Mouse (Mus musculus): ENCODE data around the gene Dus3l. TPM values are rescaled to one million over a fixed set of nuclear protein-coding genes. Genes with fewer than 3 reads are reported as not detected.
A peak's percentile ranks its signal among the peaks of the same experiment; 100 is the strongest.

Dus3l gene
- total RNA-seq, 2 experiments from 2014 or later: 63.4 to 68.8 TPM

DNA sequence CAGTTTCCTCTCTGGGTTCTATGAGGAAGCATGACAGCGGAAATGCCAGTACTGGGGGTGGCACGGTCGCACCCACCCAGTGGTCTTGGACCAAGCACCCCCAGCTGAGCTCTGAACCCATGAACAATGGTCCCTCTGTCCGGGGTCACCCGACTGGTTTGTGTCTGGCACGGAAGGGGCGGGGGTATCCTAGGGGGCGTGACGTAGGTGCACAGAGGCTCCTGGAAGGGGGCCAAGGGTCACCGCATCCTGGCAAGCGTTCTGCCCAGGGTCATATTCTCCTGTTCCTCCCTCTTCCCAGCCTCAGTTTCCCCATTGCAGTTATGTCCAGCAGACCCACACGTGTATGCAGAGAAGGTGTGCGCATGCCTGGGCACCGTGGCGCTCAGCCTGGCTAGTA lies 11.1 kb upstream of the Dus3l start:
- DNase-seq (ENCODE audit: low spot score in 2 of 2): no peak

DNA sequence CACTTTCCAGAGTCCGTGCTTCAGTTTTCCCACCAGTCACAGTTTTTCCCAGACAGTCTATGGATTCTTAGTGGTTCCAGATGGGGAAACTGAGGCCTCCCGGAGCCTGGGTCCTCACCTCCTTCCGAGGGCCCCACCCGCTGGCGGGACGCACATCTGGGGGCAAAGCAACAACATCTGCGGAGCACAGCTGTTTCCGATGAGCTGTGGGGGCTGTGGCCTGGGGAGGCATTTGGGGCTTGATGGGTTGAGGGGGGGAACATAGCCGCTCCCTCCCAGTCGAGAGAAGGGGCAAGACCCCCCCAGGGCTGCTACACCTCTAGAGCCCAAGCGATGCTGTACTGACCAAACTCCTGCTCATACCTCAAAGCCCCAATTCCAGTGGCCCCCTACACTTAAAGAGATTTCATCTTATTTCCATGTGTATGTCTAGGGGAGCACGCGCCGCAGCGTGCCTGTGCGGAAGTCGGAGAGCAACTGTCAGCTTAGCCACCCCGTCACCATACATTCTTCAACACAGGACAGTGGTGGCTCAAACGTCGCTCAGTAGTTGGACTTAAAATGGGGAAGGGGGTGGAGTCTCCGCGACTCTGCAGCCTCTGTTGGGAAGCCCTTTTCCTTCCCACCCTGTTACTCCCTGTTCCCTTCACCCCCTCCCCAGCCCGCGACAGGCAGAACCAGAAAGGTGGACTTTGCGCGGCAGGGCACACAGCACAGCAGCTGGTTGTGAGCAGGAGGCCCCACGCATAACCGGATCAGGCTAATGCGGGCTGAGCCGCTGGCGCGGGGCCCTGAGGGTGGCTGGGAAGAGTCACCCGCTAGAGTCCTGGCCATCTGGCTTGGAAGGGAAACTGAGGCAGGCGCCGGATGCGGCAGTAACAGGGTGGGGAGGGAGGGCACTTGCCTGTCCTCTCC lies 10.0 kb upstream of the Dus3l start:
- DNase-seq (ENCODE audit: low spot score in 2 of 2): no peak

DNA sequence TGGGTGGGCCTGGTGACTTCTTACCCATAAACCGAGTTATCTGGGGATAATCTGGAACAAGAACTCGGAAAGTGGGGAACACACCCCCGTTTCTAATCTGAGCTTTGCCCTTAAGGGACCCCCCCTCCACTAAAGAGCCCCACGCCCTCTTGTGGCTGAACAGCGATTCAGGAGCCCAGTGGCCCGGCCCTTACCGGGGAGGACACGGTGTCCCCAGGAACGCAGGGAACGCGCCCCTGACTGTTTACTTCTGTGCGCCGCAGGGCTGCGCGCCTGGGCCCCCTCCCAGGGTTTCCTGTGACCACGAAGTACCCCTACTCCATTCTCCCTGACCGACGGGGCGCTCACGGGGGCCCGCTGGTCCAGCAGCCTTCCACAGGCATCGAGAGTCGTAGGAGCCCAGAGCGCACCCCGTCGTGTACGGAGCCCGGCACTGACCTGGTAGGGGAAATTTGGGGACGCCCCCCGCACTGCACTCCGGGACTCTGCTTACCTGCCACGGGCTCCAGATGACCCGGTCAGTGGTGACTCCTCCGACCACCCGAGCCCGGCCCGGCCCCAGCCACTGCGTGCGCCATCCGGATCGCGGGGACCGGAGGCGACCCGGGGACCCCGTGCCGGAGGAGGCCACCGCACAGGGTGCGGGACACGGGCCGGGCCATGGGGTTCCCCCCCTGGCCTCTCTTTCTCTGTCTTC lies 7.7 kb upstream of the Dus3l start:
- DNase-seq (ENCODE audit: low spot score in 2 of 2): no peak

DNA sequence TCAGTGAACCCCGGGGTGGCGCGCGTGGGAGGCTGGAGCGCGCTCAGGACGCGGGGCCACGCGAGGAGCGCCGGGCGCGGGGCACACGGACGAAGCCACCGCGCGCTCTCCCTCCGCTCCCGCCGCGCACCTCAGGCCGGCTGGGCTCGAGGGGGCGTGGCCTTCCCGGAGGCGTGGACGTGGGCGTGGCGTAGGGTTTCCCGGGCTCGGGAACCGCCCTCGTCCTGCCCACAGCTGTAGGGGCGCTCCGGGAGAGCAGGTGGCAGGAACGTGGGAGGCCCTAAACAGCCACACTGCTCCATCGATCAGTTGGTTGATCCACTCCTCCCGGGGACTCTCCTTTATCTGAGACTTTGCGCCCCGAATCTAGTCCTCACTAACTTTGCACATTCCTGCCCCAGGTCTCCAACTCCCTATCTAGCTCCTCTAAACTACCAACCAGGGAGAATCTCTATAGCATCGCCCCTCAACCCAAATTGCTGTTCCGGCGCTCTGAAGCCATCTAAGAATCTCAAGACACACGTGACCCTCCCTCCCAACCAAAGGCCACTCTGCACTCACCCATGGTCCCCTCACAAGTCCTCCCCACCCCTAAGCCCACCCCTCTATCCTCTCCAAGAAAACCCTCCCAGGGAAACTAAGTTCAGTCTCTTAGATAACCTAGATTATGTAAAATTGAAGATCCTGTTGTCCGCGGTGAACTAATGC lies 7.0 kb upstream of the Dus3l start, which contains the start of gene Nrtn:
Nrtn (minus strand) TSS at position 115 of the 708 bp plus-strand sequence.
- DNase-seq (ENCODE audit: low spot score in 2 of 2): peak in 1 of 2 experiments; percentile 61

DNA sequence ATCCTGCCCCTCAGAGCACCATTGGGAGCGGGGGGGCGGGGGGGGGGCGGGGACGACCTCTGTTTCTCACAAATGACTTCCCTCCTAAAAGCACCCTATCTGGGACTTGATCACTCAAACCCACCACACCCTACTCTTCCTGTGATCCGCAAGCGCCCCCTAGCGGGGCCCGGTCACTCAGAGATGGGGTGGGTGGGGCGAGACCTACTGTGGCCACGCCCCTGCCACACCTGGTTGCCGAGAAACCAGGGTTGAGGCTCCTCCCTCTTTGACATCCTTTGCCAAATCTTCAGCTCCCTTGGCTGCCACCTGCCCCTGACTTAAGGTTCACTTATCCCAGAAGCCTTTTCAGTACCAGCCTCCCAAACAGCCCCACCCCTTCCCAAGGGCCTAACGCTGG lies 6.4 kb upstream of the Dus3l start:
- DNase-seq (ENCODE audit: low spot score in 2 of 2): peak in 1 of 2 experiments; percentile 67

DNA sequence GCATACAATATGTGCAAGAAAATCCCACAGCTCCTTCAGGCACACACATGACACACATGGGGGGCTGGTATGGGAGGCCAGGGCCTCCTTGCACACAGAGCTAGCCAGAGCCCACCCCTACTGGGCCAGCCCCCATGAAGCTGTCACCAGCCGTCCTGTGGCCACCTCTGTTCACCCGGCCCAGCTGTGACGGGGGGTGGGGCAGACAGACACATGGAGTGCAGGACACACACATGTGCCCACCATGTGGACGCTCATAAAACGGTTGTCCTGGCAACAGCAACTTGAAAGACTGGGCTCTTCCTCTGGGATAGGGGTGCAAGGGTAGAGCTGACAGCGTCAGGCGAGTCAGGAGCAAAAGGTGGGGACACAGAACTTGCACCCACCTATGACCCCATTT lies 5.3 kb upstream of the Dus3l start:
- DNase-seq (ENCODE audit: low spot score in 2 of 2): no peak

DNA sequence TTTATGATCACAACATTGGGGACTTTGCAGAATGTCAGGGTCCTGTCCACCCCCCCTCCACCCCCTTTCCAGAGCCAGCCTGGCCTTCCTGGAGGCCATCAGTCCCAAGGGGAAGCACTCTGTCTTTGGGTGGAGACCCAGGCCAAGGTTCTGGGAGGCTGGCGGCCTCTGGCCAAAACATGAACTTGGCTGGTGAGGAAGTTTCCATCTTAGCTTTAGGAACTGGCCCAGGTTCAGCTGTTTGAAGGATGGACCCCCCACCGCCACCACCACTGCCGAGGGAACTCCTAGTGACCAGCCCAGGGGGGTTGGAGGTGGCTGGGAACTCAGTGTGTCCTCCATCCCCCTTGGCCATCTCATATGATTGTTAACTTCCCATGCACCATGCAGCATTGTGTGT lies 3.5 kb upstream of the Dus3l start:
- no peak for DNase-seq (ENCODE audit: low spot score in 2 of 2)

DNA sequence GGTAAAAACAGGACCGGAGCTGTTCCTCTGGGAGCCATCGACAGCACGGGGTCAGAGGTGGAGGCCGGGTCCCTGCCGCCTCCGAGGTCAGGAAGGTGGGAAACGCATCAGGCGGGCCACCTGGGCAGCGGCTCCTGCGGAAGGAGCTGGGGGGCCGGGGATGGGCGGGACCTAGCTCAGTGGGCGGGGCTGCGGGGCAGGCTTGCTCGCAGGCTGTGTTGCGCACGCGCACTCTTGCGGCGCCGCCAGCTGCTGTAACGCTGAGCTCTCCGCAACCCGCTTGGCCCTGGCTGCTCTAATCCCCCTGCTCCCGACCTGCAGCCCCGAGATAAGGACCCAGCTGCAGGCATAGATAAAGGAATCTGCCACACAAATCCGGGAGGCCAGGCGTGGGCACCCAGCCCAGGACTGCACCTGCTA lies 2.6 kb upstream of the Dus3l start:
- DNase-seq (ENCODE audit: low spot score in 2 of 2): peak; percentile 79 to 88

DNA sequence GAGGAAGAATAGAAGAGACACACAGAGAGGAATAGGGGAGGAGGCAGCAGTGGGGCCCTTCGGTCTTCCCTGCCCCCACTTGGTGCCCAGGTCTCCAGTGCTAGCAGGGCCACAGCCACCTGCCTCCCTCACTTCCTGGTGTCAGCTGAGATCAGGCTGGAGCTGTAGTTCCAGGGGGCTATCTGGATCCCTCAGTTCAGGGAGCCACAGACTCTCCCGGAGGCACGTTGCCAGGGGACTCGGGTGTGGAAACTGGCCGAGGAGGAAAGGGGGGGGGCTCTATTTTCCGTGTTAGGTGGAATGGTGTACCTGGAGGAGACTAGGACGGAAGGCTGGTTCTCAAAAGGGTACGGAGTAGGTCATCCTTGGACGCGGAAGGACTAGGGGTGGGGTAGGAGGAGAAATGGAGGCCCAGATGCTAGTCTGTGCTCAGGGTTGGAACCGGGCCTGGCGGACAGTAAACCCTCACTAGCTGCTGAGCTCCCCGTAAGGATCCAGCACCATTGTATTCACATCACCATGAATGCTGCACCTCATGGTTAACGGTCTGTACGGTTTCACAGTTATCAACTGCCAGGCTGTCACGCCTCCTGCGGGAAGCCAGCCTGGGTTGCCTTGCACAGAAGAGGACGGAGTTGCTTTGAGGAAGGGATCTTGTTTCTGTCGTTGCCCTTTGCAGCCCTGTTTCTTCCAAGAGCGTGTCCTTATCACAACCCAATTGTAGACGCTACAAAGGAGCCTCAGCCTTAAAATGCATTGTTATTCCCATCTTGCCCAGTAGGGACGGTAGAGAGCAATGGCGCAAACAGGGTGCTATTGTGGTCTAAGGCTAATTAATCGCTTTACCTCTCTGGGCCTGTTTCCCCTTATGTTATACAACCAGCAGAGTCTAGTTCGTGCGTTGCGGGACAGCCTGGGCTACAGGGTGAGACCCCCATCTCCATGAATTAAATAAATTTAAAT lies 1.5 kb upstream of the Dus3l start:
- DNase-seq (ENCODE audit: low spot score in 2 of 2): peak in 1 of 2 experiments; percentile 77

DNA sequence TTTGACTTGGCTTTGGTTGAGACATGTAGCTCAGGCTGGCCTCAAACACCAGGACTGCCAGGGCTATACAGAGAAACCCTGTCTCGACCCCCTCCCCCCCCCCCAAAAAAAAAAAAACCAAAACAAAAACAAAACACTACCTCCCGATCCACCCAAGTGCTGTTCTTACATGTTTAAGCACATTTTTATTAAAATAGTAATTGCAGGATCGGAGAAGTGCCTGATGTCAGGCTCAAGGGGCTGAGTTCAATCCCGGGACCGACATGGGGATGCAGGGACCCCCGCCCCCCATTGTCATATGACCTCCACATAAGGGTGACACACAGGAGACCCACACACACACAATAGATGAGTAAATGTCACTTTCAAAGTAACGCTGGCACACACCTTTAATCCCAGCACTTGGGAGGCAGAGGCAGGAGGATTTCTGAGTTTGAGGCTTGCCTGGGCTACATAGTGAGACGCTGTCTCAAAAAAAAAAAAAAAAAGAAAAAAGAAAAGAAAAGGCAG lies 761 bp upstream of the Dus3l start:
- DNase-seq (ENCODE audit: low spot score in 2 of 2): no peak

DNA sequence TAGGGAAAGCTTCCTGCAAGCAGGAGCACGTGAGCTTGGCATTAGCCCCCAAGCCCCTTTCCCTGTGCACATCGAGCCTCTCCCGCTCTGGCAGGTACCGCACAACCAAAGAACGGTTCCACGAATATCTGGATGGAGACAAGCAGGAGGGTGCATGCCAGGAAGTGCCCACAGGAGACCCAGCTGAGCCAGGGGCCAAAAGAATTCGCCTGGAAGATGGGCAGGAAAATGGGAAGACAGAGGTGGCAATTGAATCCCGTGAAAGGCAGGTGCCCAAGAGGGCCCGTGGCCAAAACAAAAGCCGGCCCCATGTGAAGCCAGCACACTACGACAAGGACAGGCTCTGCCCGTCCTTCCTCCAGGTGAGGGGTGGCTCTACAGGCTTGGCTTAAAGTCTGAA lies 874 bp downstream of the Dus3l start:
- no peak for DNase-seq (ENCODE audit: low spot score in 2 of 2)

DNA sequence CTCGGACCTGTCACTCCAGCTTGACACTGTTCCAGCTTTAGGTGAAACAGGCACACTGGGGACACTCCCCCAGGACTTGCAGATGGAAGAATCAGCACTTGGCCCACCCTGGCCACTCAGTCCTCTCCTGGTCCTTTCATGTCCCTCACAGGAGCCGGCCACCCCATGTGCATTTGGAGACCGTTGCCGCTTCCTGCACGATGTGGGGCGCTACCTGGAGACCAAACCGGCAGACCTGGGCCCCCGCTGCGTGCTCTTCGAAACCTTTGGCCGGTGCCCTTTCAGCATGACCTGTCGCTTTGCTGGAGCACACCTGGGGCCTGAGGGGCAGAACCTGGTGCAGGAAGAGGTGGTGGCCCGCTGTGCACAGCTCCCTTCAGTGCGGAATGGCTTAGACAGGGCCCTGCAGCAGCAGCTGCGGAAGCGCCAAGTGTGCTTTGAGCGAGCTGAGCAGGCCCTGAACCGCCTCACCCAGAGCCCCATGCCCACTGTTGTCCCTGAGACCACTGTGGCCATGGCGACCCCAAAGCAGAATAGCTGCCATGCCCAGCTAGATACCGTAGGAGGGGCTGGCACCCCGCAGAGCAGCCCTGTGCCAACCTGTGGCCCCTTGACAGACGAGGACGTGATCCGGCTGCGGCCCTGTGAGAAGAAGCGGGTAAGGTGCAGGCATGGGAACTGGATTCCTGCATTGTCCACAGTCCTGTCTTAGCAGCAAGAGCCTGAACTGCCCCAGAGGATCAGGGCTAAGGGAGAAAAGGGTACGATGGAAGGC lies 2.3 kb downstream of the Dus3l start:
- no peak for DNase-seq (ENCODE audit: low spot score in 2 of 2)

DNA sequence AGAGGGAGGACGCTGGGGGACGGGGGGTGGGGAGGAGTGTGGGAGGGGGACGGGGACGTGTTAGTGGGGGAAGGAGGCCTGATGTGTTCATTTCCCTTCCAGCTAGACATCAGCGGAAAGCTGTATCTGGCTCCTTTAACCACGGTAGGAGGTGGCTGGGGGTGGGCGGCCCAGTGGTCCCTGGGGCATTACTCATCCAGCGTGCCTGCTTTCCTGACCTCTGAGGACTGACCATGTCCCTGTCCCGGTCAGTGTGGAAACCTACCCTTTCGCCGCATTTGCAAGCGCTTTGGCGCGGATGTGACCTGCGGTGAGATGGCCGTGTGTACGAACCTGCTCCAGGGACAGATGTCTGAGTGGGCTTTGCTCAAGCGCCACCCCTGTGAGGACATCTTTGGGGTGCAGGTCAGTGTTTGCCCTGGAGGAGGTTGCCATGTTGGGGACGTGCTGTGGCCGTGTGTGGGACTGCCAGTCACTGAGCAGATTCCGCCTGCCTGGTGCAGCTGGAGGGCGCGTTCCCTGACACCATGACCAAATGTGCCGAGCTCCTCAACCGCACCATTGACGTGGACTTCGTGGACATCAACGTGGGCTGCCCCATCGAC lies 3.1 kb downstream of the Dus3l start:
- DNase-seq (ENCODE audit: low spot score in 2 of 2): no peak

DNA sequence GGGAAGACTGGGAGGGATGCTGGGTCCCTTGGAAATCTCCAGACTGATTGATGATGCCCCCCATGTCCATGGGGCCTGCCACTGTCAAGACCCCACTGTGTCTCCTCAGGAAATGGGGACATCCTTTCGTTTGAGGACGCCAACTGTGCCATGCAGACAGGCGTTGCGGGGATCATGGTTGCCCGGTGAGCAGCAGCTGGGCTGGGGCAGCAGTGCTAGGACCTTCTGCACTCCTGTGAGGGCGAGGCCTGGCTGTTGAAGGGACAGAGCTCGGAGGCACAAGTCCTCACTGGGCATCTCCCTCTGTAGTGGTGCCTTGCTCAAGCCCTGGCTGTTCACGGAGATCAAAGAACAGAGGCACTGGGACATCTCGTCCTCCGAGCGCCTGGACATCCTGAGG lies 4.4 kb downstream of the Dus3l start:
- no peak for DNase-seq (ENCODE audit: low spot score in 2 of 2)

DNA sequence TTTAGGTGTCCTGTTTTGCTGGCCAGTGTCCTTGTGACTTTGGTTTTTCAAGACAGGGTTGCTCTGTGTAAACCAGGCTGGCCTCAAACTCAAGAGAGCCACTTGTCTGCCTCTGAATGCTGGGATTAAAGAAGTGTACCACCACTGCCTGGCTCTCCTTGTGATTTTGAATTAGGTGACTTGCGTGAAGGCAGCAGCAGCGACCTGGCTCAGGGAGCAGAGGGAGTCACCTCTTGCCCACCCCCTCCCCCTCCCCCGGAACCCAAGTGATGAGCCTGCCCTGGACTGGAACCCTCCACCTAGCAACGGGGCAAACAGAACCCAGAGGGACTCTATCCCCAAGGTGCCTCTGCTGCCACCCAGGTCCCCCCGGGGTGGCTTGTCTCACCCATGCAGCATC lies 5.4 kb downstream of the Dus3l start, which contains the start of gene Prr22:
Prr22 (plus strand) TSS at position 301 of the 400 bp plus-strand sequence.
- DNase-seq (ENCODE audit: low spot score in 2 of 2): no peak

DNA sequence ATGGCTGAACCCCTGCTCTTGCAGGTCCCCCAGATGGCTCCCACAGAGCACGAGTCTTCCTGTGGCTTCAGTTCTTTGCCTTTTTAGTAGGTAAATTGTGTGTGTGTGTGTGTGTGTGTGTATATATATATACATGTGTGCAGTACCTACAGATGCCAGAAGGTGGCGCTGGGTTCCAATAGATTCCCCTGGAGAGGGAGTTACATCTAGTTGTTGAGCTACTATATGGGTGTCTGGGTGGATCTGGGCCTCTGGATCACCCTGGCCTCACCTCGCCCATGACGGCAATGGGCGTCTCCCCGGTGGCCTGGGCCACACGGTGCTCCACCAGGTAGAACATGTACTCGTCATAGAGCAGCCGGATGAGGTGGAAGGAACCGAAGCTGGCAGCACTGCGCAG lies 13.0 kb downstream of the Dus3l start:
- no peak for DNase-seq (ENCODE audit: low spot score in 2 of 2)

DNA sequence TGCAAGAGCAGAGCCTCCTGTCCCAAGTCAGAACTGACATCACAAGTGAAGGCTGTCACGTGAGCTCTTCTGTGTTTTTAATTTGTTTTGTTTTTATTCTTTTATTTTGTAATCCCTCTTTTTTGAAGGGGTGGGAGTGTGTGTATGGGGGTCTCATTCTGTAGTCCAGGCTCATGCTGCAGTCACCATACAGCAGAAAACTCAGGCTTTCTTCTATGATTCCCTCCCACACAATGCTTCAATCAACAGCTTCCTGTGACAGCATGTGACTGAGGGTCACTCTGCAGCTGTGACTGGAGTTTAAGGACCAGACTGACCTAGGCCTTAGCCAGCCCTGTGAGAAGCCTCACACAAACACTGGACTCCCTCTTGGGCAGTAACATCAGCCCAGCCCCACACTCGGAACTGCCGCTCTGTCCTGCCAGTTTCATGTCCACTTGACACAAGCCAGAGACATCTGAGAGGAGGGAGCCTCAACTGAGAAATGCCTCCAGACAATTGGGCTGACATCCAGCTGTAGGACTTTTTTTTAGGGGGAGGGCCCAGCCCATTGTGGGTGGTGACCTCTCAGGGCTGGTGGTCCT lies 14.3 kb downstream of the Dus3l start:
- DNase-seq (ENCODE audit: low spot score in 2 of 2): no peak

DNA sequence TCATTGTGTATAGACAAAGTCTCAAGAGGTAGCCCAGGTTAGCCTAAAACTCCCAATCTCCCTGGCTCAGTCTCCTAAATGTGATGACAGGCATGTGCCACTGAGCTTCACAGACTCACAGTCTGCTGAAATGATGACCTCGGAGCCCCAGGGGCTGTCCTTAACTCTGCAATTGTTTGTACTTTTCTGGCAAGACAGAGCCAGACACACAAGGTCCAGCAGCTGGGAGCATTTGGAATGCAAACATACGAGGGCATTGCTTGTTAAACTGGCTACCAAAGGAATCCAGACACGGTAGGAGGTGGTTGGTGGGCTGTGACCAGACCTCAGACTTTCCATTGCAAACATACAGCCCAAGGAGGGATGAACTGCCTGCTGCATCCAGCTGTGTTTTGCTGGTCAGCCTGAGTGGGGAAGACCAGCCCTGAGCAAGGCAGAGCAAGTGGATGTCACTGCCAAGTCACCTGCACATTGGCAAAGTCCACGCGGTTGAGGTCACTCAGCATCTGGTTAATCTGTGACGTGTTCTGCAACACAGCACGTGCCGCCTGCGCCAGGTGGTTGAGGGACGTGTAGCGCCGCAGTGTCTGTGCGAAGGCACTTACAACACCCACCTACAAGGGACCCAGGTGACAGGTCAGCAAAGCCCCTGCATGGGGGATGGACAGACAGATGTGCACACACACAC lies 15.9 kb downstream of the Dus3l start:
- no peak for DNase-seq (ENCODE audit: low spot score in 2 of 2)
